Mouse (Mus musculus): ENCODE measurements around the gene Top2a. TPM values are rescaled to one million over a fixed set of nuclear protein-coding genes. Genes with fewer than 3 reads are reported as not detected.

Top2a gene
- polyA plus RNA-seq, 1 experiment from 2014 or later, result 305 TPM

DNA sequence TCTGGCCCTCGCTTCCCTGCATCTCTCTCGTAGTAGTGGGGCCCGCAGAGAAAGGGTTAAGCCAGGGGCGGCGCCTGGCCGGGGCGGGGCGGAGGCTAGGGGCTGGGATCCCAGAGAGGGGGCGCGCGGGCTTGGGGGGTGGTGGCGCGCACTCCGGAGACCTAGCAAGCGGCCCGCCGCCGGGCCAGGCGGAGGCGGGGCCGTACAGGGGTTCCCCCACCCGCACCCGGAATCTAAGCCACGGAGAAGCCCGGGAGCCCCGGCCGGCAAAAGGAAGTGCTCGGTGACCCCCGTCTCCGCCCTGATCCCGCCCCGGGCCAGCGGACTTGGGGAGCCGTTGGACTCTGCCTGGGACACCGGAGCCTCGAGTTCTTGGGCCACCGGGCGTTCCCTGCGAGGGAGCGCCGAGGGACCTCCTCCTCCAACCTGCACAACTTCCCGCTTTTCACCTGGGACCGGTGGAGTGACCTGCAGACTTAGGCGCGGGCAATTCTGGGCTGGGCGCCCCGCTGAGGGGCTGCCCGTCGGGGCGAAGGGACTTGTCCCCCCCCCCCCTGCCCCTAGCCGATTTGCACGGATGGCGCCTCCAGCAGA is 63.6 kb downstream of the Top2a start:
- ATAC-seq (ENCODE audit: low FRiP score, low read depth), result peak; percentile 11; the same call in 1 of the 2 replicates
- Histone ChIP-seq H3K36me3 (no peaks in the 10 kb centered on the region), H3K9me3 (no peaks in the 10 kb centered on the region), H3K27me3 (peaks cover 36% of the 10 kb centered on the region), H3K9ac (replicated peaks) (peak overlapping the region; percentile 60), H3K4me1 (peaks cover 73% of the 10 kb centered on the region), H3K4me3 (peak overlapping the region; percentile 53), H3K27ac (replicated peaks) (no peak overlapping the region; the same call in 1 of the 2 replicates), H3K4me2 (replicated peaks) (peak overlapping the region; percentile 91)
- WGBS, result under 1% methylated on average over 53 of the region's 53 CpGs

DNA sequence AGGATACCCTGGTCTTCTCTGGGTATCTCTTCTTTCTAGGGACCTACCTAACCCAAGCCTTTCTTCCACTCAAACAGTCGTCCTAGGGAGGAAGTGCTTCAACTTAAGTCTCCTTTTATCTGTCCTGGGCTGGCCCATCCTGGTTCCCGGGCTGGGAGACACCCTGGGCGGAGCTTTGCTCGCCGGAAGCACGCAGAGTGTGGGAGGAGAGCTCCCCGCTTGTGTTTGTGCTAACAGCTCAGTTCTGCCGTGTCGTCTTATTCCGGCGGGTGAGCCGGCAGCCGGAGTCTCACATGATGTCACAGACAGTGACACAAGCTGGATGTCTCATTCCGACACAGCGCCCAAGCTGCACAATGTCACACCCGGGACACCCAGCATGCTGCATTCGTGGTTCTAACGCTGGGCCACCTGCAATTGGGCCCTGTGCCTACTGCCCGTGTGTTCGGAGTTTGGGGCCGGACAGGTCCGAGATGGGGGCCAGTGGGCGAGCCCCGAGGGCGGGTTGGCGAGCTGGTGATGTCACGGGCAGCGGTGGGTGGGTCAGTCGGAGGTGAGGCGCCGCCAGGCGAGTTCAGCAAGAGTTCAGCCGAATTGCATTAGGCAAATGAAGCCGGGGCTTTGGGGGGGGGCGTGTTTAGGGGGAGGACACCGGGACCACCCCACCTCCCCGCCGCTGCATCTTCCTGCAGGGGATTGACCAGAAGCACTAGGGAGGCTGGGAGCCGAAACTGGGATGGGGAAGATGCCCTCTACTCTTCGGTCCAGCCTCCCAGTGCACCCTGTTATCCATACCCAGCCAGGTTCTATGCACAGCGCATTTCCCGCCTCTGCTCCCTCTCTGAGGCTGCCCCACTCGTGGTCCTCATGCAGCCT is 64.3 kb downstream of the Top2a start:
- H3K36me3 ChIP-seq, result no peaks in the 10 kb centered on the region

GRCm38 (mm10) chr11:98956340-98956739 is 67.6 kb downstream of the Top2a start:
- Histone ChIP-seq H3K27me3 (peaks cover 9% of the 10 kb centered on the region), H3K9me3 (no peaks in the 10 kb centered on the region), H3K9ac (replicated peaks) (no peak overlapping the region), H3K27ac (replicated peaks) (no peak overlapping the region), H3K4me1 (peaks cover 62% of the 10 kb centered on the region), H3K4me3 (no peak overlapping the region), H3K4me2 (replicated peaks) (no peak overlapping the region), H3K36me3 (no peaks in the 10 kb centered on the region)
- WGBS, result 81% methylated on average over 10 of the region's 10 CpGs
- ATAC-seq (ENCODE audit: low FRiP score, low read depth), result no peak

More for the DNA sequence above, 64.3 kb downstream of the Top2a start:
- Histone ChIP-seq H3K4me2 (replicated peaks) (peak overlapping the region; percentile 91), H3K9ac (replicated peaks) (peak overlapping the region; percentile 60), H3K27ac (replicated peaks) (peak overlapping the region; percentile 25; the same call in 1 of the 2 replicates), H3K4me1 (peaks cover 73% of the 10 kb centered on the region), H3K27me3 (peaks cover 36% of the 10 kb centered on the region), H3K4me3 (peak overlapping the region; percentile 53), H3K9me3 (no peaks in the 10 kb centered on the region)
- WGBS, result under 1% methylated on average over 43 of the region's 43 CpGs
- ATAC-seq (ENCODE audit: low FRiP score, low read depth), result peak; percentile 34; the same call in 1 of the 2 replicates

- Histone ChIP-seq H3K27me3 (peaks cover 4% of the 10 kb centered on the region), H3K27ac (replicated peaks) (peak overlapping the region; percentile 46), H3K4me3 (no peak overlapping the region), H3K9ac (replicated peaks) (no peak overlapping the region), H3K4me2 (replicated peaks) (no peak overlapping the region), H3K36me3 (no peaks in the 10 kb centered on the region), H3K4me1 (peaks cover 61% of the 10 kb centered on the region), H3K9me3 (no peaks in the 10 kb centered on the region)
- no peak for ATAC-seq (ENCODE audit: low FRiP score, low read depth)
- WGBS, result 41% methylated on average over 7 of the region's 7 CpGs
Measured at GRCm38 (mm10) chr11:98955707-98956235, 68.2 kb downstream of the Top2a start.

DNA sequence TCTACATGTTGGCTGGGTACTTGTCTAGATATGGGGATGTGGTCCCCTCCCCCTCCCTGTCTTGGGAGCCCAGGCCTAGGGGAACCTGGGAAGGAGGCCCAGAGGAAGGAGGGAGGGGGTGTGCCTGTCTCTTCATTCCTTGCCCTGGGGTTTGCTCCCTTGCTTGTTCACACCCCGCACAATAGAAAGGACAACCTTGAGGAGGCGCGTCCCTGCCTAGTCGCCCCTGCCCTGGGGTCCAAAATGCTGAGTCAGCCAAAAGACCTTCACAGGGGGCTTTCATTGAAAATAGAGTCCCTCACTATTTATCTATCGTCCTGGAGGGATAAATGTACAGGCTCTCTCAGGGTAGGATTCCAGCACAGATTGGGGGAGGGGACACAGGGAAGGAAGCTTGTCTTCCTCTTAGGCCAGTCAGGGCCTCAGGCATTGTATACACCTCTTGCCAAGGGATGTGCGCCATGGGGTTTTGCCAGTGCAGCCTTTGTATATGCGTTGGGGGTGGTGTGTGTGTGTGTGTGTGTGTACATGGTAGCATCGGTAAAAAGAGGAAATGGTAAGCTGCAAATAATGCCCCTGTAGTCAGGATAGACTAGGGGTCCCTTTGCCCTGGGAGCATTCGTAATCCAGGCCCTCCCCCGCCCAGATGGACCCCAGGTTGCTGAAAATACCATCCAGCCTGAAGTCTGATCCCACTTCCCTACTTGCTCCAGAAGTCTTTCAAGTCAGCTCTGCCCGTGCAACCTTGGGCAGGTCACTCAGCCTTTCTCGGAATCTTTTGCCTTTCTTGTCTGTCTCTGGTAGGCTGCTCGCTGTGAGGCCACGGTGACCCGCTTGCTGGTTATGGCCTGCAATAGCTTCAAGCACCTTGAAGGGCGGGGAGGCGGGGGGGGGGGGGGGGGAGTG is 68.9 kb downstream of the Top2a start:
- Histone ChIP-seq H3K9ac (replicated peaks) (no peak overlapping the region), H3K9me3 (no peaks in the 10 kb centered on the region), H3K4me1 (peaks cover 54% of the 10 kb centered on the region), H3K27ac (replicated peaks) (peak overlapping the region; percentile 46), H3K36me3 (no peaks in the 10 kb centered on the region), H3K4me2 (replicated peaks) (peak overlapping the region; percentile 28), H3K27me3 (no peaks in the 10 kb centered on the region), H3K4me3 (no peak overlapping the region)
- WGBS, result 18% methylated on average over 16 of the region's 17 CpGs
- ATAC-seq (ENCODE audit: low FRiP score, low read depth), result 0 out of 2 replicates have a peak, but pooled peaks have one; percentile 21

DNA sequence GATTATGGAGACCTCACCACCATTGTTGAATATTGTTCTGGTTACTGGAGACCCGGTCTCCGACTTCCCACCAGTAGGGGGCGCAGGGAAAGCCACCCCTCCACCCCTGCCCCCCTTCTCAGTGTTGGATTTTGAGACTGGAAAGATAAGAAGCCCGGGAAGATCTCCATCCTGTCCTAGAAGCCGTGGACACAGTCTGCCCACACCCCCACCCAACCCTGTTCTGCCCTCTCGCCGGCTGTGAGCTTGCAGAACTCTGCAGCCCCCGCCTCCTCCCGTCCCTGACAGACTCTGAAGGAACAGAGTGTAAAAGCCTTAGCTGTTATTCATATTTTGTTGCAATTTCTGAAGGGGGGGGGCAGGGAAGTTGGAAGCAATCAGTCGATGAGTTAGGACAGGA is 69.6 kb downstream of the Top2a start:
- Histone ChIP-seq H3K27ac (replicated peaks) (peak overlapping the region; percentile 46), H3K36me3 (no peaks in the 10 kb centered on the region), H3K4me3 (no peak overlapping the region), H3K4me1 (peaks cover 47% of the 10 kb centered on the region), H3K9me3 (no peaks in the 10 kb centered on the region), H3K4me2 (replicated peaks) (peak overlapping the region; percentile 28), H3K9ac (replicated peaks) (no peak overlapping the region), H3K27me3 (no peaks in the 10 kb centered on the region)
- ATAC-seq (ENCODE audit: low FRiP score, low read depth), result peak; percentile 57
- 5% methylated on average over 10 of the region's 10 CpGs for WGBS

DNA sequence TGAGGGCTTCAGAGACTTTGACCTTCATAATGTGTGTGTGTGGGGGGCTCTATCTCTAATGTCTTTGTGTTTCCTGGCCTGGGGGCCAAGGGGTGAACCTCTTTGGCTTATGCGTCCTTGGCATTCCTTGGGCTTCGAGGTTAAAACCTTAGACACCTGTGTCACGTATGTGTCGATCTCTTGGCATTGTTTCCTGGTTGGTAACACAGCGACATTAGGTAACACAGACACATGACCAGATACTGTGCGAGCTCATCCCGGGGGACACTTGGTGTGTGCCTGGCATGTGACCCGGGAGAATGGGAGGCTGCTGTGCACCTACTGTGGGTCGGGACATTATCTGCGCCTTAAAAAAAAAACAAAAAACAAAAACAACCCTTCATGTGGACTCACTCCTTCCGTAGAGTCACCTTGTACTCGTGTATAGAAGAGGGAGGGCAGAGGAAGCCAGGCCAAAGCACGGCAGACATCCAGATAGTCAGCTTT is 70.1 kb downstream of the Top2a start:
- Histone ChIP-seq H3K4me3 (no peak overlapping the region), H3K27ac (replicated peaks) (peak overlapping the region; percentile 46; the same call in 1 of the 2 replicates), H3K9ac (replicated peaks) (no peak overlapping the region), H3K9me3 (no peaks in the 10 kb centered on the region), H3K36me3 (no peaks in the 10 kb centered on the region), H3K4me1 (peaks cover 42% of the 10 kb centered on the region), H3K4me2 (replicated peaks) (peak overlapping the region; percentile 28), H3K27me3 (no peaks in the 10 kb centered on the region)
- ATAC-seq (ENCODE audit: low FRiP score, low read depth), result no peak
- 29% methylated on average over 13 of the region's 13 CpGs for WGBS

DNA sequence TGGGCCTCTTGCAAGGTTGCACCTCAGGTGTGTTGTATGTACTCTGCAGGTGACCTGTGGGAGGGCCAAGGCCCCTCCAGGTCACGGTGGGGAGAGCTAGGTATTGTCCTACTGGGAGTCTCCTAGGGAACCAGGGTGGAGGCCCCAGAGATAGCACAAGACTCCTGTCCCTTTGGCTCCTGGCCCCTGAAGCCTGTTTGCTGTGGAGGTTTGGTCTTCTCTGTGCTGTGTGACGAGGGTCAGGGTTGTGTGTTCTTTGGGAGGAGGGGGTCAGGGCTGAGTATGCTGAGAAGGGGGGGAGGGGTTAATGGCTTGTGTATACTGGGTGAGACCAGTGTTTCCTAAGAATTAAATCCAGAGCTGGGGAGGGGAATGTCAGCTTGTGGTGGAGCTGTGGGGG is 70.6 kb downstream of the Top2a start:
- no peaks in the 10 kb centered on the region for H3K36me3 ChIP-seq
- WGBS, result 6% methylated on average over 2 of the region's 2 CpGs
- ATAC-seq (ENCODE audit: low FRiP score, low read depth), result peak; percentile 23; the same call in 1 of the 2 replicates
- no peak overlapping the region for H3K4me3 ChIP-seq
- peaks cover 42% of the 10 kb centered on the region for H3K4me1 ChIP-seq
- no peak overlapping the region for H3K4me2 ChIP-seq (replicated peaks)
- H3K9me3 ChIP-seq, result no peaks in the 10 kb centered on the region
- no peaks in the 10 kb centered on the region for H3K27me3 ChIP-seq
- H3K27ac ChIP-seq (replicated peaks), result peak overlapping the region; percentile 46; the same call in 1 of the 2 replicates
- H3K9ac ChIP-seq (replicated peaks), result no peak overlapping the region

GRCm38 (mm10) chr11:98952736-98953135 is 71.3 kb downstream of the Top2a start:
- no peak overlapping the region for H3K27ac ChIP-seq (replicated peaks)
- no peaks in the 10 kb centered on the region for H3K27me3 ChIP-seq
- no peaks in the 10 kb centered on the region for H3K36me3 ChIP-seq
- WGBS, result 74% methylated on average over 2 of the region's 2 CpGs
- no peak for ATAC-seq (ENCODE audit: low FRiP score, low read depth)
- no peak overlapping the region for H3K4me2 ChIP-seq (replicated peaks)
- no peak overlapping the region for H3K4me3 ChIP-seq
- peaks cover 42% of the 10 kb centered on the region for H3K4me1 ChIP-seq
- no peaks in the 10 kb centered on the region for H3K9me3 ChIP-seq
- H3K9ac ChIP-seq (replicated peaks), result no peak overlapping the region

DNA sequence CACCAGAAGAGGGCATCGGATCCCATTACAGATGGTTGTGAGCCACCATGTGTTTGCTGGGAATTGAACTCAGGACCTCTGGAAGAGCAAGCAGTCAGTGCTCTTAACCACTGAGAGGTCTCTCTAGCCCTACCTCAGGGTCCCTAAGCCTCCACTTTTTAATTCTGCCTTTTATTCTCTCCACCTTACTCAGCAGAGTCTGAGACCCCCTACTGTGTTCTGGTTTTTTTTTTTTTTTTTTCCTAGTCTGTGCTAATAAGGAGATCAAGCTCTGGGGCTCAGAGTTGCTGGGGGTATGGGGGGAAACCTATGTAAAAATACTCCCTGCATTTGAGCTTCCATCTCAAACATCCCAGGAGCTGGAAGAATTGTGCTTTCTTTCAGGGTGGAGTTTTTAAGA is 71.9 kb downstream of the Top2a start:
- Histone ChIP-seq H3K27me3 (no peaks in the 10 kb centered on the region), H3K36me3 (no peaks in the 10 kb centered on the region), H3K9ac (replicated peaks) (no peak overlapping the region), H3K4me3 (no peak overlapping the region), H3K9me3 (no peaks in the 10 kb centered on the region), H3K4me1 (peaks cover 42% of the 10 kb centered on the region), H3K27ac (replicated peaks) (no peak overlapping the region), H3K4me2 (replicated peaks) (no peak overlapping the region)
- ATAC-seq (ENCODE audit: low FRiP score, low read depth), result no peak
- WGBS, result 80% methylated on average over 1 of the region's 1 CpGs
